Mouse (Mus musculus) left cerebral cortex, adult 2 months (tissue): ENCODE results near the gene Magohb. TPM values are rescaled to one million over a fixed set of nuclear protein-coding genes. Genes with fewer than 3 reads are reported as not detected.
"Not testable (repeated sequence)": the region's sequence is repeated elsewhere in the genome, so short reads cannot be mapped to it uniquely, and the experiment has no call there.

Experiments used
- DNase-seq, 2 experiments: peaks; one replicate each; pipeline ENCODE4 v3.0.0; 2021 to 2022; ENCODE audit warnings: low spot score in 2 of 2, mixed read lengths in 1 of 2; ENCODE audit errors: extremely low spot score in 1 of 2
- H3K27ac ChIP-seq: fragments of 200-600 bp; 2 replicates; pipeline ENCODE4 v1.8.1; 2022
- H3K4me3 ChIP-seq: fragments of 200-600 bp; 2 replicates; pipeline ENCODE4 v1.8.1; 2022
- CTCF ChIP-seq: fragments of 200-600 bp; IDR thresholded peaks from 2 replicates; pipeline ENCODE4 v1.8.1; 2022; ENCODE audit warnings: antibody characterized with exemption, mild to moderate bottlenecking, moderate library complexity
- intact Hi-C: fragments of 180-260 bp; cut with DNase I; formaldehyde crosslinking; loops from one replicate; pipeline ENCODE4 v1.15.1; 2025
- total RNA-seq, 2 experiments: library from RNA; stranded (reverse); gene quantifications; 2 replicates each; pipeline ENCODE4 v1.2.3; 2021

The Magohb gene
- total RNA-seq, 2 experiments from 2014 or later = 6.8 to 10.5 TPM

DNA sequence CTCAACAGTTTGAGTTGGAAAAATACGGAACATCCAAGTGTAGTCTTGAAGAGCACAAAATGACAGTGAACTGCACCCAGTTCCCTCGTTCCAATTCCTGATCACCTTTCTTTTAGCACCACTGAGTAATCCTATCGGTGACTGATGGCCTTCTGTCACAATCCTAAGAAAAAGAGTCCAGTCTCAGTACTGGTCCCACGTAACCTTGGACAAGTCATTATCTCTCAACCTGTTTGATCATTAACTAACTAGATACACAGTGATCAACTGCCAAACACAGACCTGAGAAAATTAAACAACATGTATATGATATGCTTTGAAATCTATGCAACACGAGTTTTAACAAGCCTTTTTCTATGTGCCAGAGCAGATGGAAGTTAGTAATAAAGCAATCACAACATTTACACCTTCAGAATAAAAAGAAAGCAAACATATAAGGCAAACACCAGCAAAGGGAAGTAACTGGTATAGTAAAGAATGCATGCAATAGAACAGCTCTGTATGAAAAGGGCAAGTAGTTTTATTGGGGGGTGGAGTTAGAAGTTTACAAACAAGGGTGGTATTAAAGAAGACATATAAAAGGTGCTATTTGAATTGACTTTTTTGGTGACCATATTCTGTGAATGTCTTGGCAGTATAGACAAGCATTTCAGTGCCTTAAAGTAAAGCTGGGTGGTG, 1.5 kb upstream of the Magohb start:
- no peak for DNase-seq
- intact Hi-C loops = loop anchor here (5.0 to 10.0 kb wide), 4 partner anchors 58 to 1810 kb away; partner anchors contain the start of genes Klre1, Smim10l1 and Styk1
- no peak overlapping the region for H3K27ac ChIP-seq
- TF ChIP-seq CTCF = no peak
- no peak overlapping the region for H3K4me3 ChIP-seq

DNA sequence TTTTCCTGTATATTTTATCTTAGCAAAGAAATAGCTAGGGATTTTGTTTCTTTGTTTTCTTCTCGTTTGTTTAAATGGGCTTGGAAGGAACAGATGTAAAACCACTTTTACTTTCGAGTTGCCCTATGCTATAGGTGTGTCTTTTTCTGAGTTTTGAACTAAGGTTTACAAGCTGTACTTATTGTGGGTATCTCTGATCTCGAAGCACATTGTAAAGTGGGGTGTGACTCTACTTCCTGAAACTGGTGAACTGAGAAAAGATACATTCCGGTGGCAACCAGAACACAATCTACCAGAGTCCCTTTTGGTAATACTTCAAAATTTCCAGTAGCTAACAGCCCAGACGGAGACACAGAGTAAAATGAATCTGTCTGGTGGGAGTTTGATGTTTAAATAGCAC, 872 bp upstream of the Magohb start:
- DNase-seq = no peak
- Histone ChIP-seq H3K27ac (peak overlapping the region; percentile 80), H3K4me3 (peak overlapping the region; percentile 62)
- intact Hi-C loops = loop anchor here (5.0 to 10.0 kb wide), 4 partner anchors 58 to 1811 kb away; partner anchors contain the start of genes Klre1, Smim10l1 and Styk1
- no peak for TF ChIP-seq CTCF

DNA sequence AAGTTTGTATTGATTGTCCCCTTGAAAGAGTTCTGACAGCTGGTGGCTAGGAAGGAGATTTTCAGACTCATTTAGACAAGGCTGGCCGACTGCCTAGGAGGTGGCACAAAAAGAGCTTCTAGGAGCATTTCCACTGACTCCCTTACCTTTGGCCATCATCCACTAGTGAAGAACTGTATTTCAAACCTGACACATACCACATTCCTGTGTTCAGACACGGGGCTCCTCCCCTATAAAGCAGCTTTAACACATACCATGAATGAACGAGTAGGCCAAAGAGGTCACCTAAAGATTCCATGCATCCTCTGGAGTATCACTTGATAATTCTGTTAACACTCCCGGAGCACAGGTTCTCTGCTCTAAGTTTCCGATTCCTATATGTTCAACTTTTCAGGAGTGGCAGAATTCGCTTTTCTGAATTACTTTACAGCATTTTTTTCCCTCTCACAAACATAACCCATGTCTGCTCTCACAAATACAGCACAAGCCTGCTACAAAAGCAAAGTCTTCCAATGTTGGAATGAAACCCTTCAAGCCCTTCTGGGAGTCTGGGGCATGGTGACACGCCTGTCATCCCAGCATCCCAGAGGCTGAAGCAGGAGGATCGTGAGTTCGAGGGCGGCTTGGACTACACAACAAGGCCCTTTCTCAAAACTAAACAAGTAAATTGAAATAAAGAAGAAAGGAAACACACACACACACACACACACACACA, 611 bp downstream of the Magohb start:
- Histone ChIP-seq H3K27ac (no peak overlapping the region; the same call in 1 of the 2 replicates), H3K4me3 (peak overlapping the region; percentile 62)
- TF ChIP-seq CTCF = no peak
- intact Hi-C loops = loop anchor here (5.0 to 10.0 kb wide), 4 partner anchors 60 to 1812 kb away; partner anchors contain the start of genes Klre1, Smim10l1 and Styk1
- DNase-seq = peak in 1 of 2 experiments; percentile 21

DNA sequence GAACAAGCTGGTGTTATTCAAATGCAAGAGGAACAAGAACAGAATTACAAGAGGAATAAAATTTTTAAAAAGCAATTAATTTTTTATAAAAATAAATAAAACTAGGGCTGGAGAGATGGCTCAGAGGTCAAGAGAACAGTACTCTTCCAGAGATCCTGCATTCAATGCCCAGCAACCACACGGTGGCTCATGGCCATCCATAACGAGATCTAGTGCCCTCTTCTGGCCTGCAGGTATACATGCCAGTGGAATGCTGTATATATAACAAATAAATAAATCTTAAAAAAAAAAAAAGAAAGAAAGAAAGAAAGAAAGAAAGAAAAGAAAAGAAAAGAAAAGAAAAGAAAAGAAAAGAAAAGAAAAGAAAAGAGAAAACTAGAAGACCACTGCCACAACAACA, 2.6 kb downstream of the Magohb start:
- peak; percentile 48 for TF ChIP-seq CTCF
- intact Hi-C loops = loop anchor here (5.0 to 10.0 kb wide), 4 partner anchors 62 to 1814 kb away; partner anchors contain the start of genes Klre1, Smim10l1 and Styk1
- no peak for DNase-seq
- Histone ChIP-seq H3K27ac (no peak overlapping the region), H3K4me3 (no peak overlapping the region)

DNA sequence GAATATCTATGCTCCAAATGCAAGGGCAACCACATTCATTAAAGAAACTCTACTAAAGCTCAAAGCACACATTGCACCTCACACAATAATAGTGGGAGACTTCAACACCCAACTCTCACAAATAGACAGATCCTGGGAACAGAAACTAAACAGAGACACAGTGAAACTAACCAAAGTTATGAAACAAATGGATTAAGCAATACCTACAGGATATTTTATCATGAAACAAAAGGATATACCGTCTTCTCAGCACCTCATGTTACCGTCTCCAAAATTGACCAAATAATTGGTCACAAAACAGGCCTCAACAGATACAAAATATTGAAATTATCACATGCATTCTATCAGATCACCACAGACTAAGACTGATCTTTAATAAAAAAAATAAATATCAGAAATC, 14.9 kb downstream of the Magohb start:
- DNase-seq, H3K27ac ChIP-seq, H3K4me3 ChIP-seq, intact Hi-C loops: not testable (repeated sequence)

DNA sequence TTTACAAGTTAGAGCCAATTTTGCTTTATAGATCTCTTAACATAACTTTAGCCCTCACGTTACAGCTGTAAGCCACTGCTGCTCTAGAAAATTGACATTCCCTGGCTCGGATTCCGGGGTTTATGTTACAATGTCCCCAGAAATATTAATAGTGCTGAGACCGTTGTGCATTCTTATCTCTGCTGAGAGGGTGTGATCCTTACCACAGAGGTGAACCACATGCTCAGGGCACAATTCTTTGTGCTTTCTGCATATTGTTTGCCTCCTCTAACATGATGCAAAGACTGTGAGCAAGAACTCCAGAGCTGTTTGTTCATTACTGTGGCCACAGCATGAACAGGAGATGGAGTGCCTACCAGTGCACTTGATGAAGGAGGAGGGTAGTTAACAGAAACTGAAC, 16.4 kb downstream of the Magohb start:
- no peak for DNase-seq
- intact Hi-C loops = no loop called here
- Histone ChIP-seq H3K27ac (no peak overlapping the region), H3K4me3 (no peak overlapping the region)
- no peak for TF ChIP-seq CTCF

DNA sequence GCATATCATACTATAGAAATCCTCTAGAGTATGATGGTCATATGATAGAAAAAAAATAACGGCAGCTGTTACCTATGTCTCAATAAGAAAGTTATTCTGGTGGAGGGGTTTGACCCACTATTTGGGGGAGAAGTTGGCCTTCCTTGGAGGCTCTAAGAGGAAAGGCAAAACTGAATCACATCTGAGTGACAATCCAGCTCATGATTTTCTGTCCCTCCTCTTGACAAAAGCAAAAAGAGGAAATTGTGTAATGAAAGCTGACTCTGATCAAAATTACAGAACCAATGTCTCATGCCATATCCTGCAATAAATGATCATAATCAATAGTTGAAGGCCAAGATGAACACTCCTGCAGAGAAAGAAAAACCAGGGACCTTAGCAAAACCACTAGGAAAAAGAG, 20.7 kb downstream of the Magohb start:
- no peak overlapping the region for H3K27ac ChIP-seq
- no peak for DNase-seq
- no peak overlapping the region for H3K4me3 ChIP-seq
- TF ChIP-seq CTCF = no peak
- intact Hi-C loops = no loop called here

DNA sequence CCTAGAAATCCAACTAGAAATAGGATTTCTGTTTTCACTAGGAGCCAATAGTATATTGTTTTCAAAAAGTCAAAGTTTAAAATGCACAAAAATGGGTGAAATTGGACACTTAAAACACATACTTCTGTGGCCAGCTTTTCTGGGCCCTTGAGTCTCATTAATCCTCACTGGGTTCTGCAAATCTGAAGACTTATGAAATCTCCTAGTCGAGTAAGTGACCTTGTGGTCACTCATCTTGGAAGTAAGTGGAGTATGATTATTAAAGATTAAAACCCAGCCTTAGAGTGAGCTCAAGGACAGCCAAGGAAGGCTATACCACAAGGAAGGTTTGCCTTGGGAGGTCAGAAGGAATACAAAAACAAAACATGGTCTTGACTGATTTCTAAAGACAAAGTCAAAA, 22.7 kb downstream of the Magohb start:
- TF ChIP-seq CTCF = no peak
- intact Hi-C loops = no loop called here
- DNase-seq = no peak
- Histone ChIP-seq H3K27ac (no peak overlapping the region), H3K4me3 (no peak overlapping the region)

DNA sequence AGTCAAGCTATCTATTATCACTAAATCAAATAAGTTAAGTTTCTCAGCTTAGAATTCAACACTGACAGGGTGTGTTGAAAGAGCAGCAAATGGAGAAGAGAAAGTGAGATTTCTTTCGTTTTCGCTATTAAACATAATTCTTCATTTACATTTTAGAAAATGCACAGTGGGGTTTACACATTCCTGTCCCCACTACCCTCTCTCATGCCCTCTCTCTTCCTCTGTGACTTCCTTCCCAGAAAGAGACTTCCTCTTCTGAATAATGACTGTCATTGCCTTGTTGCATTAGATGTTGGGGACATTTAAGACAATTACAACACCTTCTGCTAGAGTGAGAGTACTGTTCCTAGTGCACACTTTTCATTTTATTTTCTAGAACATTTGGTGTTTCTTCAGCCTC, 23.4 kb downstream of the Magohb start:
- Histone ChIP-seq H3K4me3 (no peak overlapping the region), H3K27ac (no peak overlapping the region)
- no peak for TF ChIP-seq CTCF
- no peak for DNase-seq
- intact Hi-C loops = no loop called here

DNA sequence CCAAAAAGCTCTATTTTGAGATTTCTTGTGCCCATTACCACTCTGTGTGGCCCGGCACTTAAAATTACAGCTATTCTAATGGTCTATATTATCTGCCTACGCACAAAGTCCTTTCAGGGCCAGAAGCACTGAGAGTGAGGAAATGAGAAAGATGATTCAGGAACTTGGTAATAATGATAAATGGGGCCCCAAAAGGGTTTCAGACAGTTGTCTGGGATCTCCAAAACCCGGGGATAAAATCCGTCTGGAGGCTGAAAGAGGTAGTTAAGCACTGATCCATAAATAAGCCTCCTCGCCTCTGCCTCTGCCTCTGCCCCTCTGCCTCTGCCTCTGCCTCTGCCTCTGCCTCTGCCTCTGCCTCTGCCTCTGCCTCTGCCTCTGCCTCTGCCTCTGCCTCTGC, 28.9 kb downstream of the Magohb start:
- no peak for DNase-seq
- no peak overlapping the region for H3K4me3 ChIP-seq
- no peak overlapping the region for H3K27ac ChIP-seq
- intact Hi-C loops = no loop called here
- no peak for TF ChIP-seq CTCF

DNA sequence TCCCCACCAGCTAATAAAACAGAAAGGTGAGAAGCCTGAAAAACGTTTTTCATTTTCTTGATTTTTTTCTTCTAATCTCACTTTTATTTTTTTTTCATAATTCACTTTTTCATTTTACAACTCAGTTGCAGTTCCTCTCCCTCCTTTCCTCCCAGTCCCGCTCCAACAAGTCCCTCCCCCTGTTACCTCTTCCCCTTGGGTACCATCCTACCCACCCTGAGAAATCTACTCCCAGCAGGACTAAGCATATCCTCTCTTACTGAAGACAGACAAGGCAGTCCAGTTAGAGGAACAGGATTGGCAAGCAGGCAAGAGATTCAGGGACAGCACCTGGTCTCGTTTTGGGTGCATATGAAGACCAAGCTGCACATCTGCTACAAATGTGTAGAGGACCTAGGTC, 30.3 kb downstream of the Magohb start:
- intact Hi-C loops = no loop called here
- no peak overlapping the region for H3K4me3 ChIP-seq
- no peak overlapping the region for H3K27ac ChIP-seq
- DNase-seq = no peak
- TF ChIP-seq CTCF = no peak

DNA sequence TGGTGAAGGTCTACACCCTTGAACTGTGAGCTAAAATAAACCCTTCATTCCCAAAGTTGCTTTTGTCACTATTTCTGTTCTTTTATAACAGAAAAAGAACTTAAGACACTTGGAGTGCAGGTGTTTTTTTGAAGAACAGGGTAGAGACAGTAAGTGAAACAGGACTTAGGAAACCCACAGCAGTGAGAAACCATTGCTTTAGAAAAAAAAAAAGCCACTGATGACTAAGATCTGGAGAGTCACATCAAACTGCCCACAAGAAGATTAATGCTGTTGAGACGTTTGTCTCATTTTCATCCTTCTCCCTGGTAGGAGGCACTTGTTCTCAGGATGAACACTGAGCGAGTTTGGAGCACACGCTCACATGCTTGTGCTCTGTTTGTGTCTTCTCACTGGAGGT, 31.0 kb downstream of the Magohb start:
- Histone ChIP-seq H3K27ac (no peak overlapping the region), H3K4me3 (no peak overlapping the region)
- DNase-seq = no peak
- intact Hi-C loops = no loop called here
- no peak for TF ChIP-seq CTCF
